Mouse (Mus musculus) forebrain, postnatal 0 days (tissue): ENCODE measurements around the gene Gm9732. TPM values are rescaled to one million over a fixed set of nuclear protein-coding genes. Genes with fewer than 3 reads are reported as not detected.
"Not testable (repeated sequence)": the region's sequence is repeated elsewhere in the genome, so short reads cannot be mapped to it uniquely, and the experiment has no call there.

Source experiments
- ATAC-seq: fragments of 200-750 bp; cut with Nextera tagmentation; 2 replicates; pipeline ENCODE4 v1.8.0; 2017; ENCODE audit warnings: mild to moderate bottlenecking, moderate library complexity
- DNase-seq: peaks from one replicate; pipeline ENCODE4 v3.0.0-alpha.2; 2015
- H3K27ac ChIP-seq: fragments of 300-500 bp; sonication (generic); 2 replicates; pipeline ENCODE4 v1.5.1; 2014; ENCODE audit warnings: low read depth, mild to moderate bottlenecking, antibody characterized with exemption, low read length, moderate library complexity, mixed read lengths
- H3K27me3 ChIP-seq: fragments of 300-500 bp; sonication (generic); 2 replicates; pipeline ENCODE4 v1.6.1; 2014; ENCODE audit warnings: mild to moderate bottlenecking, low read length, mixed read lengths; ENCODE audit not compliant: insufficient read depth
- H3K36me3 ChIP-seq: fragments of 300-500 bp; sonication (generic); 2 replicates; pipeline ENCODE4 v1.6.1; 2014; ENCODE audit warnings: mild to moderate bottlenecking, moderate library complexity; ENCODE audit not compliant: insufficient read depth
- H3K4me1 ChIP-seq: fragments of 300-500 bp; sonication (generic); 2 replicates; pipeline ENCODE4 v1.6.1; 2014; ENCODE audit warnings: antibody characterized with exemption; ENCODE audit not compliant: insufficient read depth
- H3K4me2 ChIP-seq: fragments of 300-500 bp; sonication (generic); 2 replicates; pipeline ENCODE4 v1.6.1; 2014; ENCODE audit warnings: low read depth, mild to moderate bottlenecking, moderate library complexity
- H3K4me3 ChIP-seq: fragments of 300-500 bp; sonication (generic); 2 replicates; pipeline ENCODE4 v1.5.1; 2014; ENCODE audit warnings: low read depth, low read length, mixed read lengths
- H3K9ac ChIP-seq: fragments of 300-500 bp; sonication (generic); 2 replicates; pipeline ENCODE4 v1.6.1; 2014; ENCODE audit warnings: mild to moderate bottlenecking
- H3K9me3 ChIP-seq: fragments of 300-500 bp; sonication (generic); 2 replicates; pipeline ENCODE4 v1.6.1; 2016; ENCODE audit warnings: low read length
- WGBS: fragments of 180-500 bp; shearing (Covaris S2); extraction: QIAGEN DNeasy Blood & Tissue Kit; methylation state at CpG from one replicate; pipeline ENCODE4 v1.1.7; 2014; 5-methylcytosine and 5-hydroxymethylcytosine counted together
- polyA plus RNA-seq: library from polyadenylated mRNA; unstranded; fragments of >200 nt; fragmentation: Nextera tagmentation; extraction: Ambion mirVana; gene quantifications from 2 replicates; pipeline ENCODE4 v1.2.1, GENCODE M21; 2015
- total RNA-seq: library from RNA; depleted of rRNA; stranded (reverse); fragments of >200 nt; gene quantifications from 2 replicates; pipeline ENCODE4 v1.2.3, GENCODE M21; 2014; rRNA removed

The Gm9732 gene
- total and polyA plus RNA-seq, 2 experiments from 2014 or later, result not detected

DNA sequence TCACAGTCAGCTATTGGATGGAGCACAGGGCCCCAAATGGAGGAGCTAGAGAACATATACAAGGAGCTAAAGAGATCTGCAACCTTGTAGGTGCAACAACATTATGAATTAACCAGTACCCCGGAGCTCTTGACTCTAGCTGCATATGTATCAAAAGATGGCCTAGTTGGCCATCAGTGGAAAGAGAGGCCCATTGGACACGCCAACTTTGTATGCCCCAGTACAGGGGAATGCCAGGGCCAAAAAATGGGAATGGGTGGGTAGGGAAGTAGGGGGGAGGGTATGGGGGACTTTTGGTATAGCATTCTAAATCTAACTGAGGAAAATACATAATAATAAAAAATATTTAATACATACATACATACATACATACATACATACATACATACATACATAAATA, 78.1 kb downstream of the Gm9732 start:
- not testable (repeated sequence) for H3K4me3 ChIP-seq, DNase-seq, H3K9ac ChIP-seq, H3K27me3 ChIP-seq, H3K4me1 ChIP-seq, H3K4me2 ChIP-seq, H3K27ac ChIP-seq, ATAC-seq, H3K36me3 ChIP-seq, H3K9me3 ChIP-seq
- 89% methylated on average over 2 of the region's 2 CpGs for WGBS

Other genes starting within 250 kb of the Gm9732 start
- gene Gm8094, start 198.4 kb upstream of the Gm9732 start, total RNA-seq, result not detected in 2 replicates
- not detected in 2 replicates for gene Gm8094, start 198.4 kb upstream of the Gm9732 start, polyA plus RNA-seq
- gene Gm8104, start 174.4 kb upstream of the Gm9732 start, total RNA-seq, result 0.10 and 0.46 TPM in 2 replicates
- 0.08 TPM in 1 of 2 replicates, not detected in the other for gene Gm8104, start 174.4 kb upstream of the Gm9732 start, polyA plus RNA-seq
- gene Gm7233, start 95.2 kb upstream of the Gm9732 start, total RNA-seq, result not detected in 2 replicates
- not detected in 2 replicates for gene Gm7233, start 95.2 kb upstream of the Gm9732 start, polyA plus RNA-seq
- gene Gm8122, start 39.7 kb upstream of the Gm9732 start, total RNA-seq, result not detected in 2 replicates
- gene Gm8122, start 39.7 kb upstream of the Gm9732 start, polyA plus RNA-seq, result not detected in 2 replicates
- gene Gm8126, start 16.4 kb upstream of the Gm9732 start, total RNA-seq, result not detected in 2 replicates
- not detected in 2 replicates for gene Gm8126, start 16.4 kb upstream of the Gm9732 start, polyA plus RNA-seq
- gene Gm8127, start 18.8 kb downstream of the Gm9732 start, total RNA-seq, result not detected in 2 replicates
- not detected in 2 replicates for gene Gm8127, start 18.8 kb downstream of the Gm9732 start, polyA plus RNA-seq
- not detected in 2 replicates for gene 1700001F09Rik, start 72.8 kb downstream of the Gm9732 start, total RNA-seq
- gene 1700001F09Rik, start 72.8 kb downstream of the Gm9732 start, polyA plus RNA-seq, result not detected in 2 replicates
- gene Gm8138, start 141.3 kb downstream of the Gm9732 start, total RNA-seq, result not detected in 2 replicates
- gene Gm8138, start 141.3 kb downstream of the Gm9732 start, polyA plus RNA-seq, result not detected in 2 replicates